ENCODE assay signal across 25 mouse cellular contexts in genomic region chr11:5476806-5477205, GRCm38 (mm10).
"Had no signal": no experiment of that assay in that cellular context is flagged by ENCODE, and none has a peak within 500 bp of the region (broad histone marks: within the 10 kb centered on the region; RNA-seq: fewer than 3 reads in every experiment).

No protein-coding gene starts in this region.

- H3K9me3 ChIP-seq: heart, embryonic 13.5 days; heart, embryonic 15.5 days; hindbrain, embryonic 13.5 days; hindbrain, embryonic 15.5 days; kidney, embryonic 15.5 days; limb, embryonic 13.5 days; limb, embryonic 15.5 days; liver, embryonic 12.5 days had no signal

- H3K9ac ChIP-seq: heart, embryonic 13.5 days; heart, embryonic 15.5 days; hindbrain, embryonic 13.5 days; hindbrain, embryonic 15.5 days; kidney, embryonic 15.5 days; limb, embryonic 13.5 days; limb, embryonic 15.5 days; liver, embryonic 12.5 days had no signal

- H3K4me2 ChIP-seq: heart, embryonic 11.5 days; heart, embryonic 13.5 days; heart, embryonic 15.5 days; hindbrain, embryonic 13.5 days; hindbrain, embryonic 15.5 days; kidney, embryonic 15.5 days; limb, embryonic 13.5 days; limb, embryonic 15.5 days; liver, embryonic 12.5 days had no signal

- H3K36me3 ChIP-seq: heart, embryonic 13.5 days; heart, embryonic 15.5 days; hindbrain, embryonic 13.5 days; hindbrain, embryonic 15.5 days; kidney, embryonic 15.5 days; limb, embryonic 13.5 days; limb, embryonic 15.5 days; liver, embryonic 12.5 days had no signal

- H3K4me3 ChIP-seq: heart, embryonic 13.5 days; heart, embryonic 15.5 days; hindbrain, embryonic 13.5 days; hindbrain, embryonic 15.5 days; kidney, embryonic 15.5 days; limb, embryonic 13.5 days; limb, embryonic 15.5 days; liver, embryonic 12.5 days had no signal

- H3K4me1 ChIP-seq: heart, embryonic 13.5 days; heart, embryonic 15.5 days; hindbrain, embryonic 13.5 days; hindbrain, embryonic 15.5 days; kidney, embryonic 15.5 days; limb, embryonic 13.5 days; limb, embryonic 15.5 days; liver, embryonic 12.5 days had no signal

- DNase-seq: gastrocnemius, postnatal 14 days; gastrocnemius, postnatal 36 days; heart, adult 11 months; heart, adult 2 months; heart, postnatal 14 days; heart, postnatal 36 days; kidney, adult 11 months; kidney, adult 2 months; kidney, adult 9 months; kidney, postnatal 14 days; kidney, postnatal 36 days; layer of hippocampus, adult 9-11 months; layer of hippocampus, postnatal 36 days; left cerebral cortex, postnatal 4 days had no signal

- H3K27ac ChIP-seq: heart, embryonic 13.5 days; heart, embryonic 15.5 days; hindbrain, embryonic 13.5 days; hindbrain, embryonic 15.5 days; hindbrain, postnatal 0 days; kidney, embryonic 15.5 days; kidney, postnatal 0 days; limb, embryonic 13.5 days; limb, embryonic 15.5 days; liver, embryonic 12.5 days had no signal

- H3K27me3 ChIP-seq: heart, embryonic 13.5 days; heart, embryonic 15.5 days; hindbrain, embryonic 13.5 days; hindbrain, embryonic 15.5 days; kidney, embryonic 15.5 days; limb, embryonic 13.5 days; limb, embryonic 15.5 days; liver, embryonic 12.5 days had no signal
